Mouse (Mus musculus) forebrain, embryonic 10.5 days (tissue): ENCODE data around the gene Trhde. TPM values are rescaled to one million over a fixed set of nuclear protein-coding genes. Genes with fewer than 3 reads are reported as not detected.

Experiments
- DNase-seq: peaks from one replicate; pipeline ENCODE4 v3.0.0-alpha.2; 2017; ENCODE audit warnings: low spot score; ENCODE audit errors: extremely low spot score
- H3K27ac ChIP-seq: fragments of 300-500 bp; sonication (generic); 2 replicates; pipeline ENCODE4 v1.5.1; 2016; ENCODE audit warnings: mild to moderate bottlenecking
- H3K27me3 ChIP-seq: fragments of 300-500 bp; sonication (generic); 2 replicates; pipeline ENCODE4 v1.6.1; 2016; ENCODE audit warnings: mild to moderate bottlenecking; ENCODE audit not compliant: poor library complexity, severe bottlenecking
- H3K36me3 ChIP-seq: fragments of 300-500 bp; sonication (generic); replicated peaks from 2 replicates; pipeline ENCODE4 v1.6.1; 2016; ENCODE audit warnings: mild to moderate bottlenecking, moderate library complexity
- H3K4me1 ChIP-seq: fragments of 300-500 bp; sonication (generic); 2 replicates; pipeline ENCODE4 v1.6.1; 2016
- H3K4me3 ChIP-seq: fragments of 300-500 bp; sonication (generic); 2 replicates; pipeline ENCODE4 v1.5.1; 2016; ENCODE audit warnings: mild to moderate bottlenecking, moderate library complexity
- H3K9me3 ChIP-seq: fragments of 300-500 bp; sonication (generic); 2 replicates; pipeline ENCODE4 v1.6.1; 2016; ENCODE audit warnings: mild to moderate bottlenecking, moderate library complexity
- WGBS: fragments of 180-500 bp; shearing (Covaris S2); methylation state at CpG from one replicate; pipeline ENCODE4 v1.1.7; 2016; 5-methylcytosine and 5-hydroxymethylcytosine counted together
- polyA plus RNA-seq: library from polyadenylated mRNA; unstranded; fragments of >200 nt; fragmentation: Nextera tagmentation; extraction: Ambion mirVana; gene quantifications from 2 replicates; pipeline ENCODE4 v1.2.1, GENCODE M21; 2016

Gene Trhde
- polyA plus RNA-seq, 1 experiment from 2014 or later = 0.24 TPM

DNA sequence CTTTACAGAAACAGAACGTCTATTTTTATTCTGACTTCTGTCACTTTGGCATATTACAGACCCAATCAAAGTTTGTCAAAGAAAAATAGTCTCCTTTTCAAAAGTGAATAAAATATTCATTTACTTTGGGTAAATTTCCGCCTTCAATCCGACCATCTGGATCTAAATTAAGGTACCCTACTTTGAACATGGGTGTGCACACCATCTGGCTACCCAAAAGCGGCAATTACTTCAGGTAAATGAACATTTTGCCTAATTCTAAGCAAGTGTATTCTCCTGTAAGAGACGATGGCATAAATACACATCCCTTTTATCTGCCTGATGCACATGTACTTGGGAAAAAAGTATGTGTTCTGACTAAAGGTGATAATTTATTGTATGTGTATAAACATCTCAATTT lies 5.2 kb downstream of the Trhde start:
- no peaks in the 10 kb centered on the region for H3K9me3 ChIP-seq
- DNase-seq = no peak
- H3K4me3 ChIP-seq = no peak overlapping the region
- peaks cover 23% of the 10 kb centered on the region for H3K4me1 ChIP-seq
- H3K27me3 ChIP-seq = peaks cover 40% of the 10 kb centered on the region
- 85% methylated on average over 5 of the region's 5 CpGs for WGBS
- no peaks in the 10 kb centered on the region for H3K36me3 ChIP-seq
- no peak overlapping the region for H3K27ac ChIP-seq

DNA sequence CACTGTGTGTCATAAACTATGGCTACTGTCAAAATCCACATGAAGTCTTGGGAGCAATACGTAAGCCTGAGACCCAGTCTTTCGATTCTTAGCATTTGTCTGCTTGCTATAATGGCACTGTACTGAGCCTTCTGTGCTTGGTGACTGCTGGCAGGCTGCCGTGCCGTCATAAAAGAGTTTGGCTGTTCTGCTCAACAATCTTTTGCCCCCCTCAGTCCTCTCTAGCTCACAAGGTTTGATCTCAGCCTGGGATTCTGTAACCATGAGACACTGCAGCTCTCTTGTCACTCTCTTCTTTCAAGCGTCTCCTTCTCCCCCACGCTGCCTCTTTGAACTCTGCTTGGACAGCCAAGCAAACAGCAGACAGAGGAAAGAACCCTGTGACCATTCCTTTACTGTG lies 7.9 kb downstream of the Trhde start:
- no peak overlapping the region for H3K27ac ChIP-seq
- no peaks in the 10 kb centered on the region for H3K36me3 ChIP-seq
- WGBS = 67% methylated on average over 6 of the region's 6 CpGs
- DNase-seq = no peak
- H3K9me3 ChIP-seq = no peaks in the 10 kb centered on the region
- H3K27me3 ChIP-seq = peaks cover 14% of the 10 kb centered on the region
- peaks cover 6% of the 10 kb centered on the region; the same call in 1 of the 2 replicates for H3K4me1 ChIP-seq
- H3K4me3 ChIP-seq = no peak overlapping the region

DNA sequence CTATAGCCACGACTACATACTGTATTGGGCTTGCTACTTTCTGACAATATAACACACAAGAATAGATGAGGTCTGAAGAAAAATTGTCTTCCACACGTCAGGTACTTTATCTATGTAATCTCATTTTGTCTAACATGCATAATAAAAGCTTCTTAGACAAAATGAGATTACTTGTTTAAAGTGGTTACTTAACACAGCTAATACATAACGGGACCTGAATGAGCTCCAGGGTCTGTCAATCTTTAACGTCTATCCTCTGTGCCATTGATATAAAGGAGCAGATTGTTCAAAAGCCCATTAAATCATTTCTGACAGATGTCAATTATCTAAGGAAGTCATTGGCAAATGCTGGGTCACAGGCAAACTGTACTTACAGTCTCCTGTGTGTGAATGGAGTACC lies 36.2 kb downstream of the Trhde start:
- Histone ChIP-seq H3K27ac (no peak overlapping the region), H3K4me3 (no peak overlapping the region), H3K9me3 (no peaks in the 10 kb centered on the region), H3K4me1 (no peaks in the 10 kb centered on the region), H3K27me3 (no peaks in the 10 kb centered on the region), H3K36me3 (no peaks in the 10 kb centered on the region)
- DNase-seq = no peak
- 85% methylated on average over 4 of the region's 4 CpGs for WGBS

DNA sequence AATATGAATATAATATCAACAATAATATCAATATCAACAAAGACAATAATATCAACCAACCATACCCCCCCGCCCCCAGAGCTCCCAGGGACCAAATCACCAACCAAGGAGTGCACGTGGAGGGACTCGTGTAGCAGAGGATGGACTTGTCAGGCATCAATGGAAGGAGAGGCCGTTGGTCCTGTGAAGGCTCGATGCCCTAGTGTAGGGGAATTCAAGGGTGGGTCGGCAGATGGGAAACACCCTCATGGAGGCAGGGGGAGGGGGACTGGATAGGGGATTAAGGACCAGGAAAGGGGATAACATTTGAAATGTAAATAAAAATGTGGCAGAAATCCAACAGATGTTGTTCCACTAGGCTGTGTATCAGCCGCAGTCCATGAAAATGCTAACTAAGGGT lies 40.0 kb downstream of the Trhde start:
- H3K9me3 ChIP-seq = no peaks in the 10 kb centered on the region
- H3K36me3 ChIP-seq = no peaks in the 10 kb centered on the region
- 90% methylated on average over 7 of the region's 7 CpGs for WGBS
- no peaks in the 10 kb centered on the region for H3K27me3 ChIP-seq
- no peaks in the 10 kb centered on the region for H3K4me1 ChIP-seq
- no peak for DNase-seq
- H3K4me3 ChIP-seq = no peak overlapping the region
- H3K27ac ChIP-seq = no peak overlapping the region

DNA sequence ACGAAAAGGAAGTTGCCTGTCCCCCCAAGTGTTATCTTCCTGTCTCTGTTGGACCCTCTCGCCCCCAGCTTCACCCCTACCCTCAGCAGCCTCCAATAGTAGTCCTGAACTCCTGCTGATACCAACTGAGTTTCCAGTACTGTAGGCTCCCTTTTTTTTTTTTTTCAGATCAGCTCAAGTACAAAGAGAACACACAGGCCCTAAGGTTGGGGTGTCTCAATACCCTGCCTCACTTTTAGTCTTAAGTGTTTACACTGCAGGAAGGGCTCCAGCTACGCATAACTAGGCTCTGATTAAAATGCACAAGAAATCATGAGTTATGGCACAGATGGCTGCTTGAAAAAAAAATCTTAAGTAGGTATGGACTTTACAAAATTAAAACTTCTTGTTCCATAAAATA lies 42.9 kb downstream of the Trhde start:
- Histone ChIP-seq H3K4me1 (no peaks in the 10 kb centered on the region), H3K9me3 (no peaks in the 10 kb centered on the region), H3K27ac (no peak overlapping the region), H3K4me3 (no peak overlapping the region), H3K27me3 (no peaks in the 10 kb centered on the region), H3K36me3 (no peaks in the 10 kb centered on the region)
- WGBS = 72% methylated on average over 3 of the region's 3 CpGs
- no peak for DNase-seq

DNA sequence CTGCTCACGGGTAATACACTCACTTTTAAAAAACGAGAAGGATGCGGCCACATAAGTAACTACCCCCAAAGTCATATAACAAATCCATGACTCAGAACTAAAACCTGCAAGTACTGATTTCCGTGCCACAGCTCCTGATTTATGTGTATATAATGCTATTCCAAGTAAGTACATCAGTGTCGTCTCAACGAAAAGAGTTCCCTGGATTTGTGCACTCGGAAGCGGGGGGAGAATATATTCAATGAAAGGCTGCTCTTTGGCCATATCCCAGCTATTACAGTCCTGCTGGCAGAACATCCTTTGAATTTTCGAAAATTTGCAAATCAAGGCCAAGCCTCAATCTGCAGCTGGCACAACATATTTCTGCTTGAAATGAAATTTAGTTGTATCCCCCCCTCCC lies 43.5 kb downstream of the Trhde start:
- Histone ChIP-seq H3K27ac (no peak overlapping the region), H3K36me3 (no peaks in the 10 kb centered on the region), H3K4me3 (no peak overlapping the region), H3K27me3 (no peaks in the 10 kb centered on the region), H3K9me3 (no peaks in the 10 kb centered on the region), H3K4me1 (no peaks in the 10 kb centered on the region)
- DNase-seq = no peak
- 89% methylated on average over 9 of the region's 9 CpGs for WGBS

DNA sequence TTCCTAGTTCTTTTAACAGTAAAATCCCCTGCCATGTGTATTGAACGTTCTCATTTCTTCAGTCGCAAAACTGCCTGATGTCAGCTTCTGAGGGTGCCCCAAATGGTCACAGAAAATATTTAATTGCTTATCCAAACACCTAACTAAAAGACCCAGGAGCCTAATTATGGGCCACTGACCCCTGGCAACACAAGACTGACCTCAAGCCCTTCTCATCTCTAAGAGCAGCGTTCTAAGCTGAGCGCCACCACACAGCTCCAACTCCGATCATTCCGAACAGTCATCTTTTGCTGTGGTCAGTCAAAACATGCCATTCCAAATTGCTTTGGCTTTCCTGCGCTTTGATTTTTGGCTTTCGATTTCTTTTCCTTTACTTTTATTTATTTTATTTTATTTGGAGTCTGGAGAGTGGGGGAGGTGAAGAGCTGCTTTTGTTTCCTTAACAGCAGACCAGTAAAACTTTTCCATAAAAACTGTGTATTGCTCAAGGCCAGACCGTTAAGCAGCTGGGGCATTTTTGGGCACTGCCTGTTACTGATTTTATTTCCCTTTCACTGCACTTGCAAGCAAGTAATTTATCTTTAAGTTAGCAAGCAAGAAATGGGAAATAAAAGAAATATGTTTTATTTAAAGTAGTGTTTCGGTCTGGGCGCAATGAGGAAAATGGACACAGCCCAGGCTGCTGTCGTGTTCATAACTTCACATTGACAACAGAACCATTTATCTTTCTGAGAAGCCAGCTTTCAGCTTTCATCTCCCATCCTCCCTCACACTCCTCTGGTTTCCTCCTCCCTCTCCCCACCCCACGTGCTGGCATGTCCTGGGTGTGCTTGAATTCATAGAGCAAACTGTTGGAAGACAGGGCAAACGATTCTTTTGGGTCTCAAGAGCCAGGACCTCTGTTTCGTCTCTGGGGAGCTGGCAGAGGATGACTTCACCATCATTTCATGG lies 59.1 kb downstream of the Trhde start:
- 78% methylated on average over 15 of the region's 15 CpGs for WGBS
- Histone ChIP-seq H3K4me1 (0 out of 2 replicates have a peak, but pooled peaks cover 3% of the 10 kb centered on the region), H3K4me3 (no peak overlapping the region), H3K36me3 (no peaks in the 10 kb centered on the region), H3K27ac (no peak overlapping the region), H3K9me3 (no peaks in the 10 kb centered on the region), H3K27me3 (no peaks in the 10 kb centered on the region)
- no peak for DNase-seq

DNA sequence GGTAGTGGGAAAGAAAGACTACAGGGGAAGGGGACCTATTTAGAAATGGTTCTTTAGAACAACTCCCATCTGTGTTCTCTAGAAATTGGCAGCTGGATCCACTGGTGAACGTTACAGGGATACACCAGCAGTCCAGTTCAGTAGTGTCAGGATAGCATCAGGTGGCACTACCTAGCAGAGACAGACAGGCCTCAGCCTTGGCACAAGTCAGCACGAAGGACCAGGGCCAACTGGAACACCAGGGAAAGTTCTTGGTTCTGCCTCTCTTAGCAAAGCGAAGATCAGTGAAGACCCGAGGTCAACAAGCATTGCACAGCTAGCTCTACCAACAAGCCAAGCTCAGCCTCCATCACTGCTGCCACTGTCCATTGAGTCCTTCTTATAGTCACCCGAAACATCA lies 62.2 kb downstream of the Trhde start:
- Histone ChIP-seq H3K4me3 (no peak overlapping the region), H3K36me3 (no peaks in the 10 kb centered on the region), H3K27ac (no peak overlapping the region), H3K27me3 (no peaks in the 10 kb centered on the region), H3K9me3 (no peaks in the 10 kb centered on the region), H3K4me1 (0 out of 2 replicates have a peak, but pooled peaks cover 3% of the 10 kb centered on the region)
- WGBS = 86% methylated on average over 5 of the region's 5 CpGs
- no peak for DNase-seq

DNA sequence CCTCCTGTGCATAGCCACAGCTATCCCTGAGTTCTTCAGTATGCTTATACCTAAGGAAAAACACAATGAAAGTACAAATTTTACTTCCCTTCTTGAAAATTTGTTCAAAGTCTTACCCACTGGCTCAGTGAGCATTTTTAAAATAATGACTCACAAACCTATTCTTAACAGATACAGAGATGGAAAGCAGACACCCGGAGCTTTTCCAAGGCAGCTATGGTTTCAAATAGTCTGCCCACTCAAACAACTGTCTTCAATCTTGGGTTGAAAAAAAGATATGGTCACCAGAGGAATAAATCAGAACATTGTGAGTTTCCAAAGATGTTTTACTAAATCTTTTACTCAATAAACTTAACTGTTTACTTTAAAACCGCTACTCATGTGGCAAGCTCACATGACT lies 64.5 kb downstream of the Trhde start:
- Histone ChIP-seq H3K36me3 (no peaks in the 10 kb centered on the region), H3K27me3 (no peaks in the 10 kb centered on the region), H3K27ac (no peak overlapping the region), H3K4me3 (no peak overlapping the region), H3K9me3 (no peaks in the 10 kb centered on the region), H3K4me1 (no peaks in the 10 kb centered on the region)
- no peak for DNase-seq
- 93% methylated on average over 2 of the region's 2 CpGs for WGBS

DNA sequence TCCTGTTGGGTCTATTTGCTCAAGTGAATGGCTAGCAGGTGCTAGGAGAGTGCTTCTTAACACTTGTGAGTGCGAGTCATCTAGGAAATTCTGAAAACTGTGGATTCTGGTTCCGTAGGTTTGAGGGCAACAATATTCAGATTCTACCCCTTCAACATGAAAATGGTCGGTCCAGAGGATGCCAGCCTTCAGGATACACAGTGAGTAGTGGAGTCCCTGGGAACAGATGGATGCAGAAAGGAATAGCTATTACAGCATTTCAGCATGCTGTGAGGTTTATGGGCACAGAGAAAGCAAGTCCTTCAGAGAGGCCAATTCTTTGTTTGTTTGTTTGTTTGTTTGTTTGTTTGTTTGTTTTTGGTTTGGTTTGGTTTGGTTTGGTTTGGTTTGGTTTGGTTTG lies 65.7 kb downstream of the Trhde start:
- DNase-seq = no peak
- H3K9me3 ChIP-seq = no peaks in the 10 kb centered on the region
- H3K27ac ChIP-seq = no peak overlapping the region
- no peaks in the 10 kb centered on the region for H3K36me3 ChIP-seq
- no peaks in the 10 kb centered on the region for H3K4me1 ChIP-seq
- no peak overlapping the region for H3K4me3 ChIP-seq
- no peaks in the 10 kb centered on the region for H3K27me3 ChIP-seq
- 90% methylated on average over 3 of the region's 3 CpGs for WGBS

DNA sequence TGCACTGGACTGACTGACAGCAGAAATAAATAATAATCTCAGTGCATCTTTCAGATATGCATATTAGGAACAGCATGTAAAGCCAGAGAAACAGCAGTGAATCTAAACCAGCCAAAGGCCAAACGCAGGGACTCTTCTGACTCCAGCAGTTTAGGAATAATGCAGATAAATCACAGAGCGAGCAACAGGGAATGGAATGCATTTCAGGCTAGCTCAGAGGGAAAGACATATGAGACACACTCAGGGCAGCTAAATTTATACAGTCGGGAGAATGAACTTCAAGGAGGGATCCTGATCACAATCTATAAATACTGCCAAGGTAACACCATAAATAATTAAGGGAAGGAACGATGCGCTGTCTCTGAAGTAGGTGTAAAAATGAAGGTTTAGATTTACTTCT lies 66.4 kb downstream of the Trhde start:
- Histone ChIP-seq H3K9me3 (no peaks in the 10 kb centered on the region), H3K4me1 (no peaks in the 10 kb centered on the region), H3K27me3 (no peaks in the 10 kb centered on the region), H3K36me3 (no peaks in the 10 kb centered on the region), H3K4me3 (no peak overlapping the region), H3K27ac (no peak overlapping the region)
- 84% methylated on average over 5 of the region's 5 CpGs for WGBS
- DNase-seq = no peak

DNA sequence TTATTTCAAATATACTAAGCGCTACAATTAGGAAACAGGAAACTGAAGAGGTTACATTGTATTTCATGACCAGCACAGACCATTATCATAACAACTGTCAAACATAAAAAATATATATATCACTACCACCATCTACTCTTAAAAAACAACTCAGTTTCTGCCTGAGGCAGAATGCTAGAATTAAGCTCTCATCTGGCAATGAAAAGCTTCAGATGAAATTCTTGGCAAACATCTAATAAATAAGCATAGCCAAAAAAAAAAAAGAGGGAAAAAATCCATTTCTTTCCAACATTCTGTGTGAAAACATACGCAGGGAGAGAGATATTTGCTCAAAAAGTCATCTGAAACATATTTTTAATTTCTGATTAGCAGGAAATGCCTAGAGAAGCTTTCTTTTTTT lies 67.0 kb downstream of the Trhde start:
- WGBS = 94% methylated on average over 2 of the region's 2 CpGs
- no peak for DNase-seq

DNA sequence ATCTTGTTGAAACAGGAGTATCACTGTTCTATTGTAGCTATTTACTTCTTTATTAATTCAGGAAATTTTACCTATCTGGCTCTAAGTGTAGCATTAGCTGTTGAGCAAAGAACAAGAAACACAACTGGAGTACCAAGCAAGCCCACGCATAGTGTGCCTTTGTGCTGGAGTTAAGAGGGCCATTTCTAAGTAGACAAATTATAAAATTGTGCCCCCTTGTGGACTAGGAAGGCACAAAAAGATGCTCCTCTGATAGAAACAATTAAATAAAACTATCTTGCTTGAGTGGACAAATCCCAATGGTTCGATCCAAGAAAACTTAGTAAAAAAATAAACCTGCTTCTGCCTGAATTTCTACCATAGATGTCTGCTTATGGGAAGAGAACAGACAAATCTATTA lies 76.5 kb downstream of the Trhde start:
- DNase-seq = no peak
- 77% methylated on average over 2 of the region's 2 CpGs for WGBS

More for the DNA sequence above, 67.0 kb downstream of the Trhde start:
- H3K9me3 ChIP-seq = no peaks in the 10 kb centered on the region
- no peaks in the 10 kb centered on the region for H3K36me3 ChIP-seq
- H3K4me3 ChIP-seq = no peak overlapping the region
- H3K4me1 ChIP-seq = no peaks in the 10 kb centered on the region
- no peaks in the 10 kb centered on the region for H3K27me3 ChIP-seq
- no peak overlapping the region for H3K27ac ChIP-seq

More for the DNA sequence above, 76.5 kb downstream of the Trhde start:
- Histone ChIP-seq H3K4me1 (no peaks in the 10 kb centered on the region), H3K9me3 (no peaks in the 10 kb centered on the region), H3K27ac (no peak overlapping the region), H3K4me3 (no peak overlapping the region), H3K36me3 (no peaks in the 10 kb centered on the region), H3K27me3 (no peaks in the 10 kb centered on the region)
